Mouse (Mus musculus): ENCODE data around the gene Kalrn. TPM values are rescaled to one million over a fixed set of nuclear protein-coding genes. Genes with fewer than 3 reads are reported as not detected.

Gene Kalrn
- total RNA-seq, 2 experiments from 2014 or later: 17.6 to 20.2 TPM

- no peak for DNase-seq
Observed at GRCm38 (mm10) chr16:34427654-34428053, 145.7 kb downstream of the Kalrn start.

- no peak for DNase-seq
Observed at GRCm38 (mm10) chr16:34421473-34421872, 151.9 kb downstream of the Kalrn start.

- no peak for DNase-seq
Observed at GRCm38 (mm10) chr16:34417966-34418365, 155.4 kb downstream of the Kalrn start.

GRCm38 (mm10) chr16:34417383-34417782 is 155.9 kb downstream of the Kalrn start:
- DNase-seq: no peak

- DNase-seq: no peak
Observed at GRCm38 (mm10) chr16:34414581-34414980, 158.8 kb downstream of the Kalrn start.

- peak; percentile 72 for DNase-seq
Observed at GRCm38 (mm10) chr16:34413868-34414333, 159.4 kb downstream of the Kalrn start.

- no peak for DNase-seq
Observed at GRCm38 (mm10) chr16:34407036-34407435, 166.3 kb downstream of the Kalrn start.

GRCm38 (mm10) chr16:34405094-34405493 is 168.2 kb downstream of the Kalrn start:
- DNase-seq: no peak

GRCm38 (mm10) chr16:34401216-34401615 is 172.1 kb downstream of the Kalrn start:
- no peak for DNase-seq

- peak; percentile 60 for DNase-seq
Observed at GRCm38 (mm10) chr16:34400102-34400728, 173.1 kb downstream of the Kalrn start.

GRCm38 (mm10) chr16:34395221-34395811 is 178.0 kb downstream of the Kalrn start:
- DNase-seq: peak; percentile 10

GRCm38 (mm10) chr16:34389520-34390271 is 183.6 kb downstream of the Kalrn start:
- DNase-seq: no peak

- no peak for DNase-seq
Observed at GRCm38 (mm10) chr16:34388871-34389270, 184.5 kb downstream of the Kalrn start.

GRCm38 (mm10) chr16:34385065-34385464 is 188.3 kb downstream of the Kalrn start:
- DNase-seq: no peak

GRCm38 (mm10) chr16:34382992-34383391 is 190.3 kb downstream of the Kalrn start:
- no peak for DNase-seq

GRCm38 (mm10) chr16:34376166-34376857 is 197.0 kb downstream of the Kalrn start:
- DNase-seq: no peak

- no peak for DNase-seq
Observed at GRCm38 (mm10) chr16:34373519-34373918, 199.8 kb downstream of the Kalrn start.

GRCm38 (mm10) chr16:34372103-34372741 is 201.1 kb downstream of the Kalrn start:
- peak; percentile 24 for DNase-seq

- no peak for DNase-seq
Observed at GRCm38 (mm10) chr16:34359206-34359605, 214.1 kb downstream of the Kalrn start.

- no peak for DNase-seq
Observed at GRCm38 (mm10) chr16:34355547-34355946, 217.8 kb downstream of the Kalrn start.

GRCm38 (mm10) chr16:34354042-34354441 is 219.3 kb downstream of the Kalrn start:
- no peak for DNase-seq

- DNase-seq: no peak
Observed at GRCm38 (mm10) chr16:34352747-34353146, 220.6 kb downstream of the Kalrn start.

Measured in gastrocnemius, postnatal 10 days (tissue).